Mouse (Mus musculus): Measurements from ENCODE around the gene Glis3.

Glis3 gene

GRCm38 (mm10) chr19:28679776-28680391 lies at the start of gene Glis3:
Gene Glis3, minus strand, starts transcription at chr19:28680077.
- DNase-seq = peak; percentile 84 to 92

GRCm38 (mm10) chr19:28726161-28726880 lies 46.4 kb upstream of the Glis3 start:
- DNase-seq = peak; percentile 44 to 82

- DNase-seq = no peak
Measured at GRCm38 (mm10) chr19:28724641-28725040, 44.8 kb upstream of the Glis3 start.

- no peak for DNase-seq
Measured at GRCm38 (mm10) chr19:28722626-28723025, 42.7 kb upstream of the Glis3 start.

- DNase-seq = no peak
Measured at GRCm38 (mm10) chr19:28721834-28722233, 42.0 kb upstream of the Glis3 start.

GRCm38 (mm10) chr19:28720016-28720415 lies 40.1 kb upstream of the Glis3 start:
- DNase-seq = no peak

GRCm38 (mm10) chr19:28714674-28715073 lies 34.8 kb upstream of the Glis3 start:
- DNase-seq = no peak

GRCm38 (mm10) chr19:28697718-28698117 lies 17.8 kb upstream of the Glis3 start:
- DNase-seq = peak; percentile 23 to 51

GRCm38 (mm10) chr19:28686398-28686797 lies 6.5 kb upstream of the Glis3 start:
- DNase-seq = peak; percentile 18 to 39

GRCm38 (mm10) chr19:28685484-28685883 lies 5.6 kb upstream of the Glis3 start:
- no peak for DNase-seq

- DNase-seq = no peak
Measured at GRCm38 (mm10) chr19:28684347-28684746, 4.5 kb upstream of the Glis3 start.

- no peak for DNase-seq
Measured at GRCm38 (mm10) chr19:28683346-28683745, 3.5 kb upstream of the Glis3 start.

GRCm38 (mm10) chr19:28679291-28679775 lies 544 bp downstream of the Glis3 start:
- peak; percentile 27 to 53 for DNase-seq

GRCm38 (mm10) chr19:28678646-28679270 lies 1.1 kb downstream of the Glis3 start:
- DNase-seq = peak in 1 of 2 experiments; percentile 25

- peak; percentile 80 to 87 for DNase-seq
Measured at GRCm38 (mm10) chr19:28677728-28678438, 2.0 kb downstream of the Glis3 start.

GRCm38 (mm10) chr19:28677045-28677727 lies 2.7 kb downstream of the Glis3 start:
- DNase-seq = peak in 1 of 2 experiments; percentile 37

- no peak for DNase-seq
Measured at GRCm38 (mm10) chr19:28663781-28664180, 16.1 kb downstream of the Glis3 start.

- no peak for DNase-seq
Measured at GRCm38 (mm10) chr19:28663148-28663547, 16.7 kb downstream of the Glis3 start.

GRCm38 (mm10) chr19:28662474-28662873 lies 17.4 kb downstream of the Glis3 start:
- DNase-seq = no peak

GRCm38 (mm10) chr19:28660912-28661311 lies 19.0 kb downstream of the Glis3 start:
- peak; percentile 61 to 85 for DNase-seq

GRCm38 (mm10) chr19:28657686-28658195 lies 22.1 kb downstream of the Glis3 start:
- DNase-seq = no peak

GRCm38 (mm10) chr19:28656882-28657281 lies 23.0 kb downstream of the Glis3 start:
- DNase-seq = no peak
